Mouse (Mus musculus): ENCODE measurements at regions not wholly inside any gene's neighbourhood (a gene's known extent, or its start where the extent isn't known, plus 50 kb on each side); places are given as distances from the start of the nearest gene placed in this dataset.

GRCm38 (mm10) chr1:36009010-36009619 lies 59.1 kb upstream of the Hs6st1 start:
- TF ChIP-seq MAFK (IDR thresholded peaks at IDR 0.05; ENCODE audit: insufficient read depth, low read depth, low read length) = no peak
- TF ChIP-seq HCFC1 (IDR thresholded peaks at IDR 0.05; ENCODE audit: borderline replicate concordance, insufficient read depth, low read length) = no peak
- TF ChIP-seq ZNF384 (IDR thresholded peaks at IDR 0.05; ENCODE audit: low read depth, low read length) = no peak
- TF ChIP-seq CHD2 (IDR thresholded peaks at IDR 0.05; ENCODE audit: low read depth, low read length) = no peak
- TF ChIP-seq ZC3H11A (IDR thresholded peaks at IDR 0.05; ENCODE audit: borderline replicate concordance, low read depth, low read length) = no peak
